Mouse (Mus musculus): Measurements from ENCODE around the gene Rps10.

Rps10 gene

GRCm38 (mm10) chr17:27610679-27611518 lies 25.6 kb downstream of the Rps10 start:
- no peak for DNase-seq

GRCm38 (mm10) chr17:27609576-27609975 lies 26.9 kb downstream of the Rps10 start:
- no peak for DNase-seq

GRCm38 (mm10) chr17:27603522-27604234 lies 32.8 kb downstream of the Rps10 start:
- DNase-seq, result no peak

GRCm38 (mm10) chr17:27603036-27603435 lies 33.4 kb downstream of the Rps10 start:
- DNase-seq, result no peak

GRCm38 (mm10) chr17:27600869-27601268 lies 35.6 kb downstream of the Rps10 start:
- no peak for DNase-seq

- DNase-seq, result no peak
Observed at GRCm38 (mm10) chr17:27600286-27600685, 36.2 kb downstream of the Rps10 start.

- DNase-seq, result no peak
Observed at GRCm38 (mm10) chr17:27596376-27597190, 39.9 kb downstream of the Rps10 start.

GRCm38 (mm10) chr17:27595659-27596375 lies 40.7 kb downstream of the Rps10 start:
- DNase-seq, result no peak

GRCm38 (mm10) chr17:27592565-27592910 lies 43.9 kb downstream of the Rps10 start:
- no peak for DNase-seq

GRCm38 (mm10) chr17:27591826-27592564 lies 44.5 kb downstream of the Rps10 start:
- no peak for DNase-seq

- DNase-seq, result no peak
Observed at GRCm38 (mm10) chr17:27588231-27588630, 48.2 kb downstream of the Rps10 start.

- no peak for DNase-seq
Observed at GRCm38 (mm10) chr17:27587252-27587651, 49.2 kb downstream of the Rps10 start.

GRCm38 (mm10) chr17:27586661-27587060 lies 49.8 kb downstream of the Rps10 start:
- DNase-seq, result no peak

- DNase-seq, result no peak
Observed at GRCm38 (mm10) chr17:27583185-27583894, 53.1 kb downstream of the Rps10 start.

Data from thymus, postnatal 25 days (tissue).